Mouse (Mus musculus) ES-Bruce4 (cell line): ENCODE results near the gene Wfdc9. TPM values are rescaled to one million over a fixed set of nuclear protein-coding genes. Genes with fewer than 3 reads are reported as not detected.

Experiments used
- H3K27ac ChIP-seq: 2 replicates; pipeline ENCODE4 v1.5.1; 2012; ENCODE audit warnings: low read length, inconsistent platforms; ENCODE audit not compliant: insufficient read depth
- H3K27me3 ChIP-seq: 2 replicates; pipeline ENCODE4 v1.6.1; 2012; ENCODE audit warnings: mild to moderate bottlenecking, low read length, inconsistent platforms; ENCODE audit not compliant: control insufficient read depth, poor library complexity, insufficient read depth, severe bottlenecking
- H3K36me3 ChIP-seq: 2 replicates; pipeline ENCODE4 v1.6.1; 2012; ENCODE audit warnings: inconsistent platforms, mild to moderate bottlenecking, low read length, moderate library complexity; ENCODE audit not compliant: control insufficient read depth, poor library complexity, insufficient read depth, severe bottlenecking
- H3K4me1 ChIP-seq: one replicate; pipeline ENCODE4 v1.8.1; 2011; ENCODE audit warnings: low read length; ENCODE audit not compliant: control insufficient read depth, insufficient read depth
- H3K4me3 ChIP-seq: 2 replicates; pipeline ENCODE4 v1.5.1; 2011; ENCODE audit warnings: low read depth, mild to moderate bottlenecking, low read length
- H3K9ac ChIP-seq: 2 replicates; pipeline ENCODE4 v1.6.1; 2012; ENCODE audit warnings: low read depth, mild to moderate bottlenecking, inconsistent platforms; ENCODE audit not compliant: poor library complexity, severe bottlenecking
- H3K9me3 ChIP-seq: replicated peaks from 2 replicates; pipeline ENCODE4 v1.6.1; 2012; ENCODE audit warnings: mild to moderate bottlenecking, low read length, inconsistent platforms; ENCODE audit not compliant: control insufficient read depth, poor library complexity, insufficient read depth, severe bottlenecking
- CTCF ChIP-seq: IDR thresholded peaks from one replicate; pipeline ENCODE4 v1.8.1; 2011; ENCODE audit warnings: low read depth, low read length
- EP300 ChIP-seq: IDR thresholded peaks from 2 replicates; pipeline ENCODE4 v1.6.1; 2011; ENCODE audit warnings: low read depth, low read length; ENCODE audit not compliant: insufficient read depth
- POLR2A ChIP-seq: IDR thresholded peaks from one replicate; pipeline ENCODE4 v1.8.1; 2011; ENCODE audit warnings: low read length; ENCODE audit not compliant: insufficient read depth
- polyA plus RNA-seq: library from polyadenylated mRNA; stranded (reverse); fragments of >200 nt; gene quantifications from 2 replicates; pipeline ENCODE4 v1.2.4, GENCODE M21; 2011; ENCODE audit warnings: low read depth; ENCODE audit not compliant: missing spikeins, insufficient read depth, insufficient read length

Wfdc9 gene
- polyA plus RNA-seq, 1 experiment, result not detected

- Histone ChIP-seq H3K9me3 (no peaks in the 10 kb centered on the region), H3K27ac (no peak overlapping the region), H3K36me3 (no peaks in the 10 kb centered on the region), H3K27me3 (no peaks in the 10 kb centered on the region), H3K9ac (no peak overlapping the region), H3K4me3 (no peak overlapping the region), H3K4me1 (no peaks in the 10 kb centered on the region)
- no peak for TF ChIP-seq CTCF
- TF ChIP-seq POLR2A, result no peak
- no peak for TF ChIP-seq EP300
Measured at GRCm38 (mm10) chr2:164641881-164642673, 14.3 kb downstream of the Wfdc9 start.

- no peak overlapping the region for H3K9ac ChIP-seq
- no peaks in the 10 kb centered on the region for H3K36me3 ChIP-seq
- no peaks in the 10 kb centered on the region for H3K27me3 ChIP-seq
- no peaks in the 10 kb centered on the region for H3K4me1 ChIP-seq
- no peak for TF ChIP-seq CTCF
- no peak overlapping the region for H3K27ac ChIP-seq
- no peak overlapping the region for H3K4me3 ChIP-seq
- 0 out of 2 replicates have a peak, but pooled peaks cover 2% of the 10 kb centered on the region for H3K9me3 ChIP-seq
Measured at GRCm38 (mm10) chr2:164641129-164641528, 15.3 kb downstream of the Wfdc9 start.

GRCm38 (mm10) chr2:164638696-164639095, 17.7 kb downstream of the Wfdc9 start, which contains the start of gene Wfdc16:
Gene Wfdc16 (minus strand): TSS chr2:164638796.
- no peaks in the 10 kb centered on the region for H3K36me3 ChIP-seq
- no peak within 1 kb of the TSS for H3K9ac ChIP-seq
- 0 out of 2 replicates have a peak, but pooled peaks cover 2% of the 10 kb centered on the region for H3K9me3 ChIP-seq
- H3K4me3 ChIP-seq, result no peak within 1 kb of the TSS
- no peaks in the 10 kb centered on the region for H3K4me1 ChIP-seq
- H3K27me3 ChIP-seq, result no peaks in the 10 kb centered on the region
- TF ChIP-seq EP300 (no peak), POLR2A (no peak), CTCF (no peak)
- H3K27ac ChIP-seq, result no peak within 1 kb of the TSS

- no peak overlapping the region for H3K4me3 ChIP-seq
- no peak overlapping the region for H3K9ac ChIP-seq
- no peak overlapping the region for H3K27ac ChIP-seq
- TF ChIP-seq CTCF, result no peak
- TF ChIP-seq POLR2A, result no peak
- no peak for TF ChIP-seq EP300
- no peaks in the 10 kb centered on the region for H3K27me3 ChIP-seq
- H3K36me3 ChIP-seq, result no peaks in the 10 kb centered on the region
- no peaks in the 10 kb centered on the region for H3K4me1 ChIP-seq
- 0 out of 2 replicates have a peak, but pooled peaks cover 2% of the 10 kb centered on the region for H3K9me3 ChIP-seq
Measured at GRCm38 (mm10) chr2:164635266-164635665, 21.1 kb downstream of the Wfdc9 start.

- Histone ChIP-seq H3K4me3 (no peak overlapping the region), H3K27me3 (no peaks in the 10 kb centered on the region), H3K9ac (no peak overlapping the region), H3K4me1 (no peaks in the 10 kb centered on the region), H3K36me3 (no peaks in the 10 kb centered on the region), H3K27ac (no peak overlapping the region), H3K9me3 (no peaks in the 10 kb centered on the region)
- no peak for TF ChIP-seq CTCF
- no peak for TF ChIP-seq POLR2A
- TF ChIP-seq EP300, result no peak
Measured at GRCm38 (mm10) chr2:164621775-164622174, 34.6 kb downstream of the Wfdc9 start.

GRCm38 (mm10) chr2:164619050-164619449, 37.3 kb downstream of the Wfdc9 start:
- H3K4me1 ChIP-seq, result no peaks in the 10 kb centered on the region
- TF ChIP-seq CTCF, result no peak
- no peak overlapping the region for H3K4me3 ChIP-seq

More at GRCm38 (mm10) chr2:164619050-164619449, 37.3 kb downstream of the Wfdc9 start:
- Histone ChIP-seq H3K36me3 (no peaks in the 10 kb centered on the region), H3K27ac (no peak overlapping the region), H3K9ac (no peak overlapping the region), H3K27me3 (no peaks in the 10 kb centered on the region), H3K9me3 (no peaks in the 10 kb centered on the region)
